Comparison of ENCODE assay signal across 9 mouse cellular contexts in genomic region chrX:120291696-120292095, GRCm38 (mm10). TPM values are rescaled to one million over a fixed set of nuclear protein-coding genes. Genes with fewer than 3 reads are reported as not detected.
DNase-seq lines count a peak whose midpoint lies in the region; ATAC-seq and TF ChIP-seq lines count a peak whose summit lies in the region.
"Had no signal": no experiment of that assay in that cellular context is flagged by ENCODE, and none has a peak within 500 bp of the region (broad histone marks: within the 10 kb centered on the region; RNA-seq: fewer than 3 reads in every experiment).

No protein-coding gene starts in this region.

- no peaks in the 10 kb centered on the region for H3K36me3 ChIP-seq in lung, embryonic 14.5 days (ENCODE audit: insufficient read depth)
- no peaks in the 10 kb centered on the region for H3K36me3 ChIP-seq in embryonic facial prominence, embryonic 15.5 days
- H3K36me3 ChIP-seq in neural tube, embryonic 15.5 days: no peaks in the 10 kb centered on the region

- no peaks in the 10 kb centered on the region for H3K27me3 ChIP-seq in lung, embryonic 14.5 days (ENCODE audit: insufficient read depth, low read length)
- H3K27me3 ChIP-seq in embryonic facial prominence, embryonic 15.5 days: 0 out of 2 replicates have a peak, but pooled peaks cover 6% of the 10 kb centered on the region
- H3K27me3 ChIP-seq in neural tube, embryonic 15.5 days (replicated peaks): no peaks in the 10 kb centered on the region

- H3K9ac ChIP-seq in lung, embryonic 14.5 days: no peak overlapping the region
- no peak overlapping the region for H3K9ac ChIP-seq in embryonic facial prominence, embryonic 15.5 days
- H3K9ac ChIP-seq in neural tube, embryonic 15.5 days (replicated peaks): peak overlapping the region; percentile 30

- ATAC-seq in lung, embryonic 14.5 days (ENCODE audit: insufficient read depth): no peak
- ATAC-seq in embryonic facial prominence, embryonic 15.5 days (ENCODE audit: insufficient number of reproducible peaks, low FRiP score, low TSS enrichment, low read depth): no peak
- ATAC-seq in neural tube, embryonic 15.5 days (ENCODE audit: low FRiP score): no peak

- H3K4me2 ChIP-seq in lung, embryonic 14.5 days: peak overlapping the region; percentile 61
- H3K4me2 ChIP-seq in embryonic facial prominence, embryonic 15.5 days (replicated peaks): peak overlapping the region; percentile 70
- H3K4me2 ChIP-seq in neural tube, embryonic 15.5 days: peak overlapping the region; percentile 79

- no peak overlapping the region for H3K27ac ChIP-seq in lung, embryonic 14.5 days (ENCODE audit: low read depth)
- H3K27ac ChIP-seq in embryonic facial prominence, embryonic 15.5 days (replicated peaks): no peak overlapping the region
- H3K27ac ChIP-seq in neural tube, embryonic 15.5 days (replicated peaks): no peak overlapping the region

- no peak for TF ChIP-seq CTCF in lung, embryonic 14.5 days (IDR thresholded peaks at IDR 0.05; ENCODE audit: low read depth)

- DNase-seq in lung, embryonic 14.5 days: peak; percentile 44
- DNase-seq in lung, adult 18-20 months: no peak
- DNase-seq in layer of hippocampus, postnatal 25 days (ENCODE audit: extremely low spot score in 1 of 2, low spot score in 1 of 2): peak; percentile 4 to 12
- DNase-seq in thymus, postnatal 0 days (ENCODE audit: low spot score): no peak
- DNase-seq in kidney, adult 18-20 months: no peak
- DNase-seq in lung, postnatal 14 days: no peak

- H3K4me1 ChIP-seq in lung, embryonic 14.5 days (ENCODE audit: insufficient read depth): no peaks in the 10 kb centered on the region
- H3K4me1 ChIP-seq in embryonic facial prominence, embryonic 15.5 days: no peaks in the 10 kb centered on the region
- H3K4me1 ChIP-seq in neural tube, embryonic 15.5 days: 0 out of 2 replicates have a peak, but pooled peaks cover 6% of the 10 kb centered on the region

- H3K9me3 ChIP-seq in lung, embryonic 14.5 days (ENCODE audit: low read depth, low read length): no peaks in the 10 kb centered on the region
- H3K9me3 ChIP-seq in embryonic facial prominence, embryonic 15.5 days (replicated peaks): no peaks in the 10 kb centered on the region
- H3K9me3 ChIP-seq in neural tube, embryonic 15.5 days (replicated peaks): no peaks in the 10 kb centered on the region

- WGBS in lung, embryonic 14.5 days: 9% methylated on average over 13 of the region's 13 CpGs
- WGBS in embryonic facial prominence, embryonic 15.5 days: 11% methylated on average over 13 of the region's 13 CpGs
- WGBS in neural tube, embryonic 15.5 days: 13% methylated on average over 13 of the region's 13 CpGs

- peak overlapping the region; percentile 46 for H3K4me3 ChIP-seq in lung, embryonic 14.5 days (ENCODE audit: low read depth, low read length)
- H3K4me3 ChIP-seq in embryonic facial prominence, embryonic 15.5 days (replicated peaks): peak overlapping the region; percentile 48
- H3K4me3 ChIP-seq in neural tube, embryonic 15.5 days (replicated peaks): peak overlapping the region; percentile 53

RNA-seq across cellular contexts. Expression of gene Pcdh11x, which starts 1.6 kb away (rescaled TPM):
- 5.8 and 6.0 TPM in 2 replicates for polyA plus RNA-seq in lung, embryonic 14.5 days (2014; fragmentation: Nextera tagmentation; extraction: Ambion mirVana)
- 7.3 and 8.6 TPM in 2 replicates for polyA plus RNA-seq in embryonic facial prominence, embryonic 15.5 days (2015; fragmentation: Nextera tagmentation; extraction: Ambion mirVana)
- 1 to 10 TPM; 7.1 to 8.9 TPM for total RNA-seq in layer of hippocampus, postnatal 25 days (2021)
- 42.2 and 50.2 TPM in 2 replicates for polyA plus RNA-seq in neural tube, embryonic 15.5 days (2015; fragmentation: Nextera tagmentation; extraction: Ambion mirVana)
- polyA plus RNA-seq in thymus, postnatal 0 days (2015; fragmentation: Nextera tagmentation; extraction: Ambion mirVana): 0.08 and 0.10 TPM in 2 replicates

RNA-seq across cellular contexts. Expression of gene H2afb3, which starts 21.2 kb away (rescaled TPM):
- not detected in 2 replicates for polyA plus RNA-seq in lung, embryonic 14.5 days (2014; fragmentation: Nextera tagmentation; extraction: Ambion mirVana)
- polyA plus RNA-seq in embryonic facial prominence, embryonic 15.5 days (2015; fragmentation: Nextera tagmentation; extraction: Ambion mirVana): not detected in 2 replicates
- not detected for total RNA-seq in layer of hippocampus, postnatal 25 days (2021)
- not detected in 2 replicates for polyA plus RNA-seq in neural tube, embryonic 15.5 days (2015; fragmentation: Nextera tagmentation; extraction: Ambion mirVana)
- not detected in 2 replicates for polyA plus RNA-seq in thymus, postnatal 0 days (2015; fragmentation: Nextera tagmentation; extraction: Ambion mirVana)
- polyA plus RNA-seq: small intestine, adult 2 months had no signal

Comparison
In these comparisons a context has a peak if more than half of its experiments do, and no peak if none do; other contexts are left out.
1. DNase-seq: peak in lung, embryonic 14.5 days (single experiment) and layer of hippocampus, postnatal 25 days (2 of 2); none in lung, adult 18-20 months (0 of 2), thymus, postnatal 0 days (single experiment), kidney, adult 18-20 months (single experiment) and lung, postnatal 14 days (single experiment).
2. Peak in every context shown above with its lines, with median percentiles within 50 percentile points of each other: H3K4me2 ChIP-seq and H3K4me3 ChIP-seq.